Mouse (Mus musculus): ENCODE measurements around the gene Ccdc50. TPM values are rescaled to one million over a fixed set of nuclear protein-coding genes. Genes with fewer than 3 reads are reported as not detected.

Ccdc50 gene
- polyA plus RNA-seq, 1 experiment from 2014 or later = 72.4 TPM

DNA sequence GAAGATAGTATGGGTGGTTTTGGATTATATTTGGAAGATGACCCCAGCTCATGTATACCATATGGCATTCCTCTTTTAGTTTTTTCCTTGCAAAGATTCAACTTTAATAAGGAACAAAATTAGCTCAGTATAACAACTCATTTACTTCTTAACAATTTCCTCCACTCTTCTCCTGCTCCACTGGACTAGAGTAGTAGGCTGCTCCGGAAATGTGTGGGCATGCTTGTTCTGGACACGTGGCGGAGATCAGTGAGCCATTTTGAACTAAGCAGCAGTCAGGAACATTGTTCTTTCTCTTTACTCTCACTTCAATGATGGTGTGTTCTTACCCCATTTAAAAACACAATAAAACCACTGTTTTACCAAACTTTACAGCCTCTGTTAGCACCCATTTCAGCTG, 32.3 kb downstream of the Ccdc50 start:
- 92% methylated on average over 3 of the region's 3 CpGs for WGBS (ENCODE audit: missing documents)
- Histone ChIP-seq H3K27ac (no peak overlapping the region), H3K4me3 (ENCODE audit: inconsistent target) (no peak overlapping the region), H3K79me2 (ENCODE audit: inconsistent target) (no peaks in the 10 kb centered on the region), H3K36me3 (ENCODE audit: inconsistent target) (peaks cover 58% of the 10 kb centered on the region)

DNA sequence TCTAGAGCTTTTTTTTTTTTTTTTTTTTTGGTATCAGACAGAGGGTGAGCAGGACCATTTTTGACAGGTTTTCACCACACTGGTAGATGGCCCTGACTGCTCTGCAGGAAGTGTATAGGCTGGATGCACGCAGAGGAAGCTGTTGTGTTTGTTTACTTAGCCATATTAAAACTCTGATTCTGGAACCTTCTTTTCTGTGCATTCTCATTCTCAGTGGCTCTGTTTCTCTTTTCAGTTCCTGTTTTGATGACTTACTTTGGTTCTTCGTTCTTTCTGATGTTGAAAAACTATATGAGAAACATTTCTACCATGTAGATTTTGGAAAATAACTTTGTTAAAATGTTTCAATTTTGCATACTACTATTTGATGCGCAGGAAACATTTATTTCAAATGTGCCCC, 46.4 kb downstream of the Ccdc50 start:
- Histone ChIP-seq H3K36me3 (ENCODE audit: inconsistent target) (peaks cover 27% of the 10 kb centered on the region), H3K79me2 (ENCODE audit: inconsistent target) (no peaks in the 10 kb centered on the region), H3K27ac (no peak overlapping the region), H3K4me3 (ENCODE audit: inconsistent target) (no peak overlapping the region)
- WGBS (ENCODE audit: missing documents) = 68% methylated on average over 3 of the region's 3 CpGs

DNA sequence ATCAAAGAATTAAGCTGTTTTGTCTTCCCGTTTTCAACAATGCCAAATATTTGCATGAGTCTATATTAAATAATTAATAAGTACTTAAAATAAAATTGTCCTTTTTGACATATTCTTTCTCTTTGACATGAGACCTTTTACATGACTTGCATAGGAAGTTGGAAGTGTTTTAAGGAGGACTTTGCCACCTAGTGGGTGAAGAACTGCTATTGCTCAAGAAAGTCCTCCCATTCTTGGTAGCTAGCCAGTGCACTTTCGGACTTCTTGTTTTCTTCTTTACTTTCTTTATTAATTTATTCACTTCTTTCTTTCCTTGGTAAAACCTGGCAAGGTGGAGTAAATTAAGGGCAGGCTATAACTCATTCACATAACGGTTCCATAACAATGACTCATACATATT, 55.3 kb downstream of the Ccdc50 start:
- Histone ChIP-seq H3K79me2 (ENCODE audit: inconsistent target) (no peaks in the 10 kb centered on the region), H3K4me3 (ENCODE audit: inconsistent target) (no peak overlapping the region), H3K36me3 (ENCODE audit: inconsistent target) (peaks cover 65% of the 10 kb centered on the region), H3K27ac (no peak overlapping the region)
- WGBS (ENCODE audit: missing documents) = 70% methylated on average over 3 of the region's 3 CpGs

DNA sequence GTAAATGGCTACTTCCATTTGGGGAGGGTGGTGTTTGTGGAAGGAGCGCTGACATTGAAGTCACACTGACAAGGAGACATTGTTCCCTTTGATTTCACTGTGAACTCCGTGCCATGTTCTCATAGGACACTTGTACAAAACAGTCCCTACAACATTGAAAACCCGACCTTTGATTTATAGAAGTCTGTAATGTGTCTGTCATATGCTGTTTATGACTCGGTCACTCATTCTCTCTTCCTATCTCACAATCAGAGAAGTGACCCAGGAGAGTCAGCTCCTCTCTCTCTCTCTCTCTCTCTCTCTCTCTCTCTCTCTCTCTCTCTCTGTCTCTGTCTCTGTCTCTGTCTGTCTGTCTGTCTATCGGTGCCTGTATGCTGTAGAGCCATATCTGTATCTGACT, 60.7 kb downstream of the Ccdc50 start:
- H3K27ac ChIP-seq = no peak overlapping the region
- H3K4me3 ChIP-seq (ENCODE audit: inconsistent target) = no peak overlapping the region
- no peaks in the 10 kb centered on the region for H3K79me2 ChIP-seq (ENCODE audit: inconsistent target)
- 93% methylated on average over 5 of the region's 5 CpGs for WGBS (ENCODE audit: missing documents)
- peaks cover 61% of the 10 kb centered on the region for H3K36me3 ChIP-seq (ENCODE audit: inconsistent target)

DNA sequence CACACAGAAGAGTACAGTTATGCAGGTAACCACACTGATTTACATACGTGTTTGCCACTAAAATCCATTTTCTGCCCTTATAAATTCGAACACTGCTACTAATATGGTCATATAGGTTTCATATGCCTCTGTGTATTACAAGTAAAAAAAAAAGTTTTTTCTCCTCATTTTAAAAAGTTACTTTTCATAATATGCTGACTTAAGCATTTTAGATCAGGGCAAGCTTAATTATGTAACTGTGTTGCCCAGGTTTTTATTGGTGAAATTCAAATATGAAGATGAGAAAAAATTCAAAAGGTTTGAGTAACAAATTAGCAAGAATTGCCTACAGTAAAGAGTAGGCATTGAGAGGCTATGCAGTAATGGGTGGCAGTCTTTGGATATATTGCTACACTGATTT, 62.0 kb downstream of the Ccdc50 start:
- H3K27ac ChIP-seq = no peak overlapping the region
- 100% methylated on average over 2 of the region's 2 CpGs for WGBS (ENCODE audit: missing documents)
- H3K36me3 ChIP-seq (ENCODE audit: inconsistent target) = peaks cover 49% of the 10 kb centered on the region
- no peaks in the 10 kb centered on the region for H3K79me2 ChIP-seq (ENCODE audit: inconsistent target)
- H3K4me3 ChIP-seq (ENCODE audit: inconsistent target) = no peak overlapping the region

DNA sequence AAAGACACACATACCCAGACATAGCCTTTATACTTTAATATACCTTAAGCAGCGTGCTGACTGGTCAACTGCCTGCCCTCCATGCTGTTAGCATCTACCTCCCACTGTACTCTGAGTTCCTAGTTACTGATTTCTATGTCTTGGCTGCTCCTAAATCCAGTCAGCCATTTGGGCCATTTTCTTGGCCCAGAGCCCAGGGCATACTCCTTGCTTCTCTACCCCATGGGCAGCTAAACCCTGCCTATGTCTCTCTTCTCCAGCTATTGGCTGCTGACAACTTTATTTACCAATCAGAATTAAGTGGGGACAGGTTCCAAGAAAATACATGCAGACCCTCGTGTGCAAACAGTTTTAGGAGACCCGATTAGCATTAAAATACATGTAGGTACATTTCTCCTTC, 64.7 kb downstream of the Ccdc50 start:
- peaks cover 31% of the 10 kb centered on the region for H3K36me3 ChIP-seq (ENCODE audit: inconsistent target)
- H3K79me2 ChIP-seq (ENCODE audit: inconsistent target) = no peaks in the 10 kb centered on the region
- H3K4me3 ChIP-seq (ENCODE audit: inconsistent target) = no peak overlapping the region
- WGBS (ENCODE audit: missing documents) = 67% methylated on average over 2 of the region's 3 CpGs
- H3K27ac ChIP-seq = no peak overlapping the region

DNA sequence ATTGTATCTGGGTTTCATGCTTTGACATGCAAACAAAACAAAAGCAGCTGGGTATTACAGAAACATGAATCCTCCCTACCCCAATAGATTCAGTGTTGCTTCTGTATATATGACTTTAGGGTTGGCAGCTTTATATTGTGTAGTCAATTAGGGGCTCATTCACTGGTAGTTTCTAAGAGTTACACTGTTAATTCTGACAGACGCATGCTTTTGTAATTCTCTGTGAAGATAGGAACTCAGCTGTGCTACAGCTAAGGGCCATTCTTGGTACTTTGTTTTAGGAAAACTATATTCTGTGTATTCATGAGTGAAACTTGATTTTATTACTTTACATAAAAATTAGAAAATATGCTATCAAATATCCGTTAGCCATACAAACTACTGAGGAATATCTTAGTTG, 65.2 kb downstream of the Ccdc50 start:
- Histone ChIP-seq H3K79me2 (ENCODE audit: inconsistent target) (no peaks in the 10 kb centered on the region), H3K4me3 (ENCODE audit: inconsistent target) (no peak overlapping the region), H3K36me3 (ENCODE audit: inconsistent target) (peaks cover 26% of the 10 kb centered on the region), H3K27ac (no peak overlapping the region)
- WGBS (ENCODE audit: missing documents) = 100% methylated on average over 2 of the region's 2 CpGs

DNA sequence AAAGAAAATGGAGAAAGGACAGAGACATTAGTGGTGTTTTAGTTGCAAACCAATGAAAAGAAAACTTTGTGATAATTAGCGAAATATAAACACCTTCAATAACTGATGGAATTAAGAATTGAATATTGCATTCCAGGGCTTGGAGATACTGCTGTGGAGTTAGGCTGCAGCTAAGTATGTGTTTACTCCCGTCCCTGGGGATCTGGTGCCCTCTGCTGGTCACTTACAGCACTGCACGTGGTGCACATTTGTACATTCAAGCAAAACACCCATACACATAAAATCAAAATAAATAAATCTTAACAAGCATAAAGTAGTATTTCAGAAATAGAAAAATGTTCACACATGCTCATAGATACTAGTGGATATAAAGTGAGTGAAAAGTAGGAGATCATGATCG, 68.6 kb downstream of the Ccdc50 start:
- Histone ChIP-seq H3K27ac (no peak overlapping the region), H3K4me3 (ENCODE audit: inconsistent target) (no peak overlapping the region), H3K79me2 (ENCODE audit: inconsistent target) (no peaks in the 10 kb centered on the region), H3K36me3 (ENCODE audit: inconsistent target) (no peaks in the 10 kb centered on the region)
- WGBS (ENCODE audit: missing documents) = 29% methylated on average over 4 of the region's 4 CpGs

DNA sequence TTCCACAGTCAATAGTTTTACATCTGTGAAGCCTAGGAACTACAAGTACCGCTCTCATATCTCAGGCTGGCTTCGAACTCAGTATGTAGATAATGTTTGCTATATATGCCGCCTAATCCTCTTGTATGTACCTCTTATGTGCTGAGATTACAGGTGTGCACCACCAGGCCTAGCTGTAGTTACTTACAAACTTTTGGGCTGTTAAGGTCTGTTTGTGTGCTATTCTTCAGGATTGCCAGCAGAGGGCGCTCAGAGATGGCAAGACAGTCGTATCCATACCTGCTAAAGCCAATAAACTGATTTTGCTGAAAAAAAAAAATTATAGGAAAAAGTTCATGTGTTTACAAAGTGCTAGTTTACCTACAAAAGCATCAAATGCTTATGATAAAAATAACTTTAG, 80.1 kb downstream of the Ccdc50 start:
- Histone ChIP-seq H3K36me3 (ENCODE audit: inconsistent target) (no peaks in the 10 kb centered on the region), H3K27ac (no peak overlapping the region), H3K4me3 (ENCODE audit: inconsistent target) (no peak overlapping the region), H3K79me2 (ENCODE audit: inconsistent target) (no peaks in the 10 kb centered on the region)
- 37% methylated on average over 5 of the region's 5 CpGs for WGBS (ENCODE audit: missing documents)

DNA sequence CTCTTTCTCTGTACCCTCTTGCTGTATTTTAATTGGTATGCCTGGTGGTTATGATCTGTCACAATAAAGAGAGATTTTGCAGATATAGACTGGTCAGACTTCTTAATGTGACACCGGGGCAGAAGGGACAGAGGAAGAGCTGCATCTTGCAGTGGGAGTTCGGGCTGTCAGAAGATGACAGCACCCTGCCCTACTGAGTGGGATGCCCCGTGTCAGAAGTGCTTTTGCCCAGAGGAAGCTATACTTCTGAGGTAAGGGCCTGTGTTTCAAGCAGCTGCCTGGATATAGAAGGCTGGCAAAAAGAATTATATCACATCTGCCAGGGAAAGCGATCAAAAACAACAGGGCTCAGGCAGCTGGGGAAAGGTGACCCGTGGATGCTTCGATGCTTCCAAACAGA, 82.7 kb downstream of the Ccdc50 start:
- no peaks in the 10 kb centered on the region for H3K36me3 ChIP-seq (ENCODE audit: inconsistent target)
- no peak overlapping the region for H3K27ac ChIP-seq
- 79% methylated on average over 6 of the region's 6 CpGs for WGBS (ENCODE audit: missing documents)
- no peak overlapping the region for H3K4me3 ChIP-seq (ENCODE audit: inconsistent target)
- no peaks in the 10 kb centered on the region for H3K79me2 ChIP-seq (ENCODE audit: inconsistent target)

DNA sequence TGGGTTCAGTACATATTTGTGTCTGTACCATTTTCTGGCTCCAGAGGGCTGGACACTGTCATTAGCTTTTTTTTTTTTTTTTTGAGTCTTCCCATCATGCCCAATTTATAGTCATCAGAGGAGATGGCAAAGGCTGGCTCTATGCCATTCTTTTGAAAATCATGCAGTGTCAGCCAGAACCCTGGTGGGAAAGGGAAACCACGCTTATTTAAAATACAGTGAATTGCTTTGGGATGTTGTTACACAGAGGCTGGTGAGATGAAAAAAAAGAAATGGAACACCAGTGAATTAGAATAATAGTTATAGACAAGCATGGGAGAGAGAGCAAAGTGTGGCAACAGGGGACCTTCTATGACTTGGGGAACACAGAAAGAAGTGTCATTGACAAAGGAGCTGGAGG, 95.2 kb downstream of the Ccdc50 start:
- whole genome bisulfite sequencing (ENCODE audit: missing documents) = 78% methylated on average over 1 of the region's 1 CpGs
- no peak overlapping the region for H3K27ac ChIP-seq
- no peaks in the 10 kb centered on the region for H3K36me3 ChIP-seq (ENCODE audit: inconsistent target)
- no peak overlapping the region for H3K4me3 ChIP-seq (ENCODE audit: inconsistent target)
- H3K79me2 ChIP-seq (ENCODE audit: inconsistent target) = no peaks in the 10 kb centered on the region

Other genes with a start within 250 kb of the Ccdc50 start
- gene Ostn, start 81.4 kb upstream of the Ccdc50 start, polyA plus RNA-seq (2018) = not detected in 3 replicates
- not detected in 3 replicates for gene Uts2b, start 18.6 kb upstream of the Ccdc50 start, polyA plus RNA-seq (2018)

Measured in macrophage (primary cell).